Mouse (Mus musculus): ENCODE results near the gene Focad. TPM values are rescaled to one million over a fixed set of nuclear protein-coding genes. Genes with fewer than 3 reads are reported as not detected.

The Focad gene
- polyA plus RNA-seq, 1 experiment: 7.7 TPM

DNA sequence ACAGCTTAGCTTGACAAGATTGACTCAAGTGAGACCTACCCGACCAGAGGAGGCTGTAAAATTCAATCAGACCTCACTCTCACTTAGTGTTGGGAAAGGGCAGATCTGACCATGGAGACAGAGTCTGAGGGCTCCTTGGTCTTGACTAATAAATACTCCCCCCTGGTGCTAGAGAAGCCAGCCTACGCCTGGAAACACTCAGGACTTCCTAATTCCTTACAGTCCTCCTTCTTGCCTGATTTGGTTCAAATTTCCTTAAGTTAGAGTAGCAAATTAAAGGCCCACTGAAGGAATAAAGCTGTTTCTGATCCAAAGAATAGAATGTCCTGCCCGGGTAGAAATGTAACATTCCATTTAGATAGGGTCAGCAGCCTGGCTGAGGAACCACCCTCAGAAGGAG, 10.6 kb upstream of the Focad start:
- Histone ChIP-seq H3K4me1 (ENCODE audit: control insufficient read depth, insufficient read depth, low read length) (peaks cover 2% of the 10 kb centered on the region; the same call in 1 of the 2 replicates), H3K4me3 (replicated peaks; ENCODE audit: control insufficient read depth, low read depth, low read length) (no peak overlapping the region), H3K27ac (ENCODE audit: control insufficient read depth, insufficient read depth, low read depth, low read length, poor library complexity) (no peak overlapping the region)
- TF ChIP-seq POLR2A (IDR thresholded peaks at IDR 0.05; ENCODE audit: borderline replicate concordance, control insufficient read depth, low read depth, low read length): no peak
- TF ChIP-seq CTCF (IDR thresholded peaks at IDR 0.05; ENCODE audit: control insufficient read depth, insufficient read depth, low read length): no peak
- 72% methylated on average over 3 of the region's 3 CpGs for WGBS

DNA sequence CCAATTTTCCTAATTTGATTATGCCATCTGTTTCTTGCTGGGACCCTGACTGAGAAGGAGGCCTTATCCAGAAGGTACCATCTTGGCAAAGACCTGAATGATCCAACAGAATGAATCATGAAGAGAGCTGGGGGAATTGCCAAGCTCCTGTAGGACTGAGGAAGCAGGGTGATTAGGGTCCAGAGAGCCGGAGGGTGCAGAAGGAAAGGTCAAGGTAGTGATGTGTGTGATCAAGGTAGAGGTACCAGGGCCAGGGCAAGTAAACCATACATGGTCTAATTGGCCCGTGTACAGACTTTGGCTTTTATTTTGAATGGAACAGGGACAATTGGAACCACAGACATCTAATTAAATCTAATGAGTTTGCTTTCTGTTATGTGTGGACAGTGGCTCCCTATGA, 4.1 kb upstream of the Focad start:
- H3K4me3 ChIP-seq (replicated peaks; ENCODE audit: control insufficient read depth, low read depth, low read length): no peak overlapping the region
- TF ChIP-seq CTCF (IDR thresholded peaks at IDR 0.05; ENCODE audit: control insufficient read depth, insufficient read depth, low read length): no peak
- TF ChIP-seq POLR2A (IDR thresholded peaks at IDR 0.05; ENCODE audit: borderline replicate concordance, control insufficient read depth, low read depth, low read length): no peak
- H3K27ac ChIP-seq (ENCODE audit: control insufficient read depth, insufficient read depth, low read depth, low read length, poor library complexity): no peak overlapping the region
- 85% methylated on average over 2 of the region's 2 CpGs for WGBS
- H3K4me1 ChIP-seq (ENCODE audit: control insufficient read depth, insufficient read depth, low read length): no peaks in the 10 kb centered on the region

DNA sequence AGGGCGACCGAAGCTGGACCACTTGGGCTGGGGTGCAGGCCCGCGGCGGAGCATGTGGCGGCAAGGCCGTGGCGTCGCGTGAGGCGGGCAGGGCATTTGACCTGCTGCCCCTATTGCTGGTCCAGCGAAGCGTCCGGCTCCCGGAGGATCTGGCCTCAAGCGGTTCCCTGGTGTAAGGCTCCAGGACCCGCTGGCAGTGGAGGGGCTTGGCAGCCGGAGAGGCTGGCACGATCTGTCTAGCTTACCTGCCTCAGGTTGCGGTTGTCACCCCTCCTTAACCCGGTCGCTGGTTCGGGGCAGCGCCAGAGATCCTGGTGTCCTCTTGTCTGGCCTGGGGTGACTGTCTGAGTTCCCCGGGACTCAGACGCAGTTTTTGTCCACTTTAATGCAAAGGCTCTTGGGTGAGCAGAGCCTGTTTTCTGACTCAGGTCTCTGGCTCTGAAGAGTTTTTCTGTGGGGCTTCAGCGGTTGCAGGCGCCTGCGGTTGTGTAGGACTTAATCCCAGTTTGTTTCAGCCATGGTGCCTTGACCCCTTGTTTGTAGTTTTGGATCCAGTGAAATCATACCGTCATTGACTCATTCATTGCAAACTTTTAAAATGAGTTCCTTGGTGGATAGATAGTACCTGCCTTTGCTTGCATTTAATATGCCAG, 465 bp downstream of the Focad start:
- Histone ChIP-seq H3K27ac (ENCODE audit: control insufficient read depth, insufficient read depth, low read depth, low read length, poor library complexity) (no peak overlapping the region), H3K4me3 (replicated peaks; ENCODE audit: control insufficient read depth, low read depth, low read length) (peak overlapping the region; percentile 81), H3K4me1 (ENCODE audit: control insufficient read depth, insufficient read depth, low read length) (no peaks in the 10 kb centered on the region)
- no peak for TF ChIP-seq POLR2A (IDR thresholded peaks at IDR 0.05; ENCODE audit: borderline replicate concordance, control insufficient read depth, low read depth, low read length)
- WGBS: under 1% methylated on average over 30 of the region's 30 CpGs

DNA sequence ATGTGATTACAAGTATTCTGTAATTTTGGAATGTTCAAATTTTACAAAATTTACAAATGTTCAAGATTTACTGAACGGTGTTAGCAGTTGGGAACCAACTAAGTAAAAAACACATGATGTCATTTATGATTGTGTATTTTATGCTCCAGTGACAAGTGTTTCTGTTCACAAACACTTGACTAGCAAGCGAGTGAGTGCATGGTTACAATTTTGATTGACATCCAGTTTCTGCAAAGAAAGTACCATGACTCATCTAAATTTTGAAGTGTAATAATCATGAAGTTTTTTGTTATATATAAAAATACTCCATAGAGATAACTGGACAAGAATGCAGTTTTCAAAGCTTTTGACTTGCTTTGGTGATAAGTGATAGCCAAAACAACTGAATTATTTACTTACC, 1.3 kb downstream of the Focad start:
- H3K4me1 ChIP-seq (ENCODE audit: control insufficient read depth, insufficient read depth, low read length): no peaks in the 10 kb centered on the region
- no peak overlapping the region for H3K4me3 ChIP-seq (replicated peaks; ENCODE audit: control insufficient read depth, low read depth, low read length)
- 67% methylated on average over 2 of the region's 2 CpGs for WGBS
- no peak for TF ChIP-seq CTCF (IDR thresholded peaks at IDR 0.05; ENCODE audit: control insufficient read depth, insufficient read depth, low read length)
- no peak for TF ChIP-seq POLR2A (IDR thresholded peaks at IDR 0.05; ENCODE audit: borderline replicate concordance, control insufficient read depth, low read depth, low read length)
- no peak overlapping the region for H3K27ac ChIP-seq (ENCODE audit: control insufficient read depth, insufficient read depth, low read depth, low read length, poor library complexity)

DNA sequence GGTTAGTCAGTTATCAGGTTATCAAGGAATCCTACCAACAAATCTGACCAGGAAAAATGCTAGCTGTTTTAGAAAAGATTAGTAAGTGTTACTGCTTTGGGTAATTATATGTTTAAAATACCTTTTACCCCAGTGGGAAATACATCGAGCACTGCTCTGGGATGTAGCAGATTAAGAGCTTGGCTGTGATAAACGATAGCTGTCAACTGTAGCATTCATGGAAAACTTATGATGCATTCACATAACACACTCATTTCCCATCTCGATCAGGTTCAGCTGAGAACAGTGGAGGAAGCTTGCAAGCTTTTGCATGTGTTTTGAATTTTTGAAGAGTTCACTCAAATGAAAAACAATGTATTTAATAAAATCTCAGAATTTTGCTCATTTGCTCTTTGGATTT, 14.2 kb downstream of the Focad start:
- Histone ChIP-seq H3K27ac (ENCODE audit: control insufficient read depth, insufficient read depth, low read depth, low read length, poor library complexity) (no peak overlapping the region), H3K4me1 (ENCODE audit: control insufficient read depth, insufficient read depth, low read length) (no peaks in the 10 kb centered on the region), H3K4me3 (replicated peaks; ENCODE audit: control insufficient read depth, low read depth, low read length) (no peak overlapping the region)
- TF ChIP-seq CTCF (IDR thresholded peaks at IDR 0.05; ENCODE audit: control insufficient read depth, insufficient read depth, low read length): no peak
- TF ChIP-seq POLR2A (IDR thresholded peaks at IDR 0.05; ENCODE audit: borderline replicate concordance, control insufficient read depth, low read depth, low read length): no peak
- 70% methylated on average over 3 of the region's 3 CpGs for WGBS

DNA sequence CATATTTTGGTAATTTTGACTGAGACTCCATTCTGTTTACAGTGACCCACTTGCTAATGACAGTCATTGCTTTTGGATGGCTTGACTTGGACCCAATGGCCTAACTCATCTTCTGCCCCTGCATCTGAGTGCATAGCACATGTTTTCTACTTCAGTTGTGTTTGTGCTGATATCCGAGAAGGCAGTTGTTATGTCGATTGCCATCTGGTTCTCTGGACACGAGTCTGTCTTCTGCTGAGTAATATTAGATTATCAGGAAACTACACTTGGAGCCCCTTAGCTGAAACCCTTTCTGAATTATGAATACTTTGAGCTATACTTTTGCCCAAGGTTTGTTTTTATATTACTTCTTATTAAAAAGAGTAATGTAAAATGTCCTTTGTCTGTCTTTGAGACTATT, 22.9 kb downstream of the Focad start:
- Histone ChIP-seq H3K27ac (ENCODE audit: control insufficient read depth, insufficient read depth, low read depth, low read length, poor library complexity) (no peak overlapping the region), H3K4me1 (ENCODE audit: control insufficient read depth, insufficient read depth, low read length) (no peaks in the 10 kb centered on the region; the same call in 1 of the 2 replicates), H3K4me3 (replicated peaks; ENCODE audit: control insufficient read depth, low read depth, low read length) (no peak overlapping the region)
- TF ChIP-seq POLR2A (IDR thresholded peaks at IDR 0.05; ENCODE audit: borderline replicate concordance, control insufficient read depth, low read depth, low read length): no peak
- 68% methylated on average over 3 of the region's 3 CpGs for WGBS

DNA sequence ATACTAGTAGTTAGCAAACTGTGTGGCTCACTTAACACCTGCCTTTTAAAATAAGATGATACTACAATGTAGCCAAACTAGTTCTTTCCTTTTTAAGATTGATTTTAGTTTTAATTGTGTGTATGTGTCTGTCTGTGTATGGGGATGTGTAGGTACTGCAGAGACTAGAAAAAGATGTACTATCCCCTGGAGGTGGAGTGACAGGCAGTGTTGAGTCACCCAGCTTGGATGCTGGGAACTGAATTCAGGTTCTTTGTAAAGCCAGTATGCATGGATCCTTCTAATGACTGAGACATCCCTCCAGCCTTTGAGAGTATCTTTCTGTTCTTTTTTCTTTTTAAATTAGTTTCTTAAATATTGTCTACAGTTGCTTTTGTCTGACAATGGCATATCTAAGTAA, 23.5 kb downstream of the Focad start:
- Histone ChIP-seq H3K4me1 (ENCODE audit: control insufficient read depth, insufficient read depth, low read length) (no peaks in the 10 kb centered on the region; the same call in 1 of the 2 replicates), H3K27ac (ENCODE audit: control insufficient read depth, insufficient read depth, low read depth, low read length, poor library complexity) (no peak overlapping the region), H3K4me3 (replicated peaks; ENCODE audit: control insufficient read depth, low read depth, low read length) (no peak overlapping the region)
- no peak for TF ChIP-seq POLR2A (IDR thresholded peaks at IDR 0.05; ENCODE audit: borderline replicate concordance, control insufficient read depth, low read depth, low read length)
- no peak for TF ChIP-seq CTCF (IDR thresholded peaks at IDR 0.05; ENCODE audit: control insufficient read depth, insufficient read depth, low read length)

DNA sequence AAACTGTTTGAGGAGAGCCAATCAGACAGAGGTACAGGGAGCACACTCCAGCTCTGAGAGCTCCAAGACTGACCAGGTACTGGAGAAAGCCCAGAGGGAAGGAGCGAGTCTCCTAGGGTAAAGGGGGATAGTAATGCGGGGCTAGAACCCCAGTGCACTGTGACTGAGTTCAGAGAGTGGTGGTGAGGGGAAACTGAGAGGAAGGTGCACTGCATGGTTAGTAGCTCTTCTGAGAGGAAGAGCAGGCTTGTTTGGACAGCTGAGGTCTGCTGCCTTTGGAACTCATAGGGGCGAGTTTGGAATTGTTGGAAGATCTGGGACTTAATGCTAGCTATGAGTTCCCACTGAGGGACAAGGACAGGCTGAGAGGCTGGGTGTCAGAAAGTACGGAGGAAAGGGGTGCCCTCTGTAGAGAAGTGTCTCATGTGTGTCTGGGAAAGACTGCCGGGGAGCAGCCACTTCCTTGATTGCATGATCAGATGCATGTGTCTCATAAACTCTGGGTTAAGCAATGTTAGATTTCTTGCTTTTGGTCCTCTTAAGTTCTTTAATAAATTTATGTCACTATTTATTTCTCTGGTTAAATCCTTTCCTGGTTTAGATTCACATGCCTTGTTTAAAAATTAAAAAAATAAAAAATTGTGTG, 24.4 kb downstream of the Focad start:
- no peak for TF ChIP-seq POLR2A (IDR thresholded peaks at IDR 0.05; ENCODE audit: borderline replicate concordance, control insufficient read depth, low read depth, low read length)
- no peak for TF ChIP-seq CTCF (IDR thresholded peaks at IDR 0.05; ENCODE audit: control insufficient read depth, insufficient read depth, low read length)
- WGBS: 44% methylated on average over 5 of the region's 5 CpGs
- Histone ChIP-seq H3K4me3 (replicated peaks; ENCODE audit: control insufficient read depth, low read depth, low read length) (no peak overlapping the region), H3K27ac (ENCODE audit: control insufficient read depth, insufficient read depth, low read depth, low read length, poor library complexity) (no peak overlapping the region), H3K4me1 (ENCODE audit: control insufficient read depth, insufficient read depth, low read length) (no peaks in the 10 kb centered on the region; the same call in 1 of the 2 replicates)

DNA sequence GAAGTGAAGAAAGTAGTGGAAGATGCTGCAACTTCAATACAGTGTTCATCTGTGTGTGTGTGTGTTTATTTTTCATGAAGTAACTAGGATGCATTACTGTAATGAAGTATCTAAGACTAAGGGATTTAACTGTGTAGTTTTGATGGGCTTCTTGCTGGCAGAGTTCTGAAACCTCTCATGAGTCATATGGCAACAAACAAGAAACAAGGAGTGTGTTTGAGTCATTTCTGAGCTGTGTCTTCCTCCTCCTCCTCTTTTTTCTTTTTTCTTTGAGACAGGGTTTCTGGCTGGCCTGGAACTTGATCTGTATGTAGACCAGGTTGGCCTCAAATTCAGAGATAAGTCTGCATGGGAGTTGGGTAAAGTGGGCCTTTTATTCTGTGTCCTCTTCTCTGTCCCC, 25.7 kb downstream of the Focad start:
- TF ChIP-seq POLR2A (IDR thresholded peaks at IDR 0.05; ENCODE audit: borderline replicate concordance, control insufficient read depth, low read depth, low read length) (no peak), CTCF (IDR thresholded peaks at IDR 0.05; ENCODE audit: control insufficient read depth, insufficient read depth, low read length) (no peak)
- no peak overlapping the region for H3K4me3 ChIP-seq (replicated peaks; ENCODE audit: control insufficient read depth, low read depth, low read length)
- H3K27ac ChIP-seq (ENCODE audit: control insufficient read depth, insufficient read depth, low read depth, low read length, poor library complexity): no peak overlapping the region
- no peaks in the 10 kb centered on the region; the same call in 1 of the 2 replicates for H3K4me1 ChIP-seq (ENCODE audit: control insufficient read depth, insufficient read depth, low read length)
